Mouse (Mus musculus) bone marrow, adult 2 months (tissue): ENCODE measurements around the gene Oscp1. TPM values are rescaled to one million over a fixed set of nuclear protein-coding genes. Genes with fewer than 3 reads are reported as not detected.

Experiments
- H3K27ac ChIP-seq: fragments of 200-500 bp; 2 replicates; pipeline ENCODE4 v1.5.1; 2012; ENCODE audit warnings: low read depth, mild to moderate bottlenecking, control low read depth, inconsistent platforms, low read length; ENCODE audit not compliant: control insufficient read depth, poor library complexity, insufficient read depth
- H3K4me1 ChIP-seq: fragments of 200-500 bp; 2 replicates; pipeline ENCODE4 v1.6.1; 2011; ENCODE audit warnings: low read length; ENCODE audit not compliant: control insufficient read depth, insufficient read depth
- H3K4me3 ChIP-seq: fragments of 200-500 bp; replicated peaks from 2 replicates; pipeline ENCODE3; 2011; ENCODE audit warnings: mild to moderate bottlenecking, low read depth, low read length, control low read depth; ENCODE audit not compliant: control insufficient read depth
- CTCF ChIP-seq: fragments of 200-500 bp; IDR thresholded peaks from 2 replicates; pipeline ENCODE4 v1.5.1; 2011; ENCODE audit warnings: low read length, control low read depth; ENCODE audit not compliant: control insufficient read depth, insufficient read depth
- POLR2A ChIP-seq: fragments of 200-500 bp; IDR thresholded peaks from 2 replicates; pipeline ENCODE4 v1.6.1; 2011; ENCODE audit warnings: low read depth, mild to moderate bottlenecking, control low read depth, low read length, borderline replicate concordance; ENCODE audit not compliant: control insufficient read depth
- WGBS: fragments of 180-500 bp; shearing (Covaris S2); methylation state at CpG from one replicate; pipeline ENCODE4 v1.1.7; 2018; 5-methylcytosine and 5-hydroxymethylcytosine counted together
- polyA plus RNA-seq: library from polyadenylated mRNA; stranded (reverse); fragments of >200 nt; gene quantifications from 2 replicates; pipeline ENCODE4 v1.2.4, GENCODE M21; 2011; ENCODE audit warnings: low replicate concordance; ENCODE audit not compliant: missing spikeins, insufficient read depth, insufficient read length

The Oscp1 gene
- polyA plus RNA-seq, 1 experiment, result 8.2 TPM

DNA sequence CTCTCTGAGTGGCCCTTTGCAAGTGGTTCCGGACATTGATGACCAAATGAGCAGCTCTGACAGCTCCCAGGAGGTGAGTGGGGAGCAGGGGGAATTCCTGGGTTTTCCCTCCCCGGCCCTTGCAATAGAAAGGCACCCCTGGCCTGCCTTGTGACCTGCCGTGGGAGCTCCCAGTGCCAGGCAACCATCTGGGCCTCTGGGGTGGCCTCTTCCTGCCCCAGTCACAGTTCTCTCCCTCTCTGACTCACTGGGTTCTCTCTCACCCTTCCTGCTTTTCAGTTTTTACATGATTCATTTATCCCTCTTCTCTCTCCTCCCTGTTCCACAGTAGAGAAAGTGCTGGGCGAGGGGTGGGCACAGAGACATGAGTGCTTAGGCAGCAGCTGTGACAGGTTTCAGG, 79.4 kb downstream of the Oscp1 start:
- H3K4me3 ChIP-seq, result no peak overlapping the region
- no peaks in the 10 kb centered on the region for H3K4me1 ChIP-seq
- H3K27ac ChIP-seq, result no peak overlapping the region
- TF ChIP-seq CTCF (no peak), POLR2A (no peak)
- WGBS, result 77% methylated on average over 4 of the region's 4 CpGs

DNA sequence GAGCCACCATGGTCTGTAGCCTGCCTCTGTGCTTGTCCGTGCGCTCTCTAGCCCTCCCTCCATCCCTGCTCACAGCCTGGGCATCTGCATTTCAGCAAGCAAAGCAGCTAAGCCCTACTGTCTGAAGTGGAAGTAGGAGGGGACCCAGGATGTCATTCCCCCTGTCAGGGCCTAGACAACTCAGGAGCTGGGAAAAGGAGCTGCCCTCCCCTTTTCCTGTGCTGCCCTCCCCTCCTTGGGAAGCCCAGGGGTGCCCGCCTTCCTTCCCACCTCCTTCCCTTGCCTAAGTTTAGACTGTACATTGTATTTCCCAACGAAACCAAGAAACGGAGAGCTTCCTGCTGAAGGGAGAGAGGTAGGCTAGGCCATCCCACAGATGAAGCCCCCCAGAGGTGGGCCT, 82.7 kb downstream of the Oscp1 start:
- WGBS, result 79% methylated on average over 5 of the region's 5 CpGs
- Histone ChIP-seq H3K4me1 (no peaks in the 10 kb centered on the region), H3K4me3 (no peak overlapping the region), H3K27ac (no peak overlapping the region)
- TF ChIP-seq CTCF (no peak), POLR2A (no peak)

Other genes with a start within 250 kb of the Oscp1 start
- gene Csf3r, start 34.0 kb upstream of the Oscp1 start, polyA plus RNA-seq, result 39.0 and 158 TPM in 2 replicates
- gene Mrps15, start 11.6 kb upstream of the Oscp1 start, polyA plus RNA-seq, result 75.0 and 98.1 TPM in 2 replicates
- gene Lsm10, start 38.1 kb downstream of the Oscp1 start, polyA plus RNA-seq, result 6.6 and 21.2 TPM in 2 replicates
- gene Stk40, start 45.4 kb downstream of the Oscp1 start, polyA plus RNA-seq, result 7.5 and 14.0 TPM in 2 replicates
- gene Eva1b, start 89.2 kb downstream of the Oscp1 start, polyA plus RNA-seq, result 5.7 and 7.1 TPM in 2 replicates
- gene Sh3d21, start 104.9 kb downstream of the Oscp1 start, polyA plus RNA-seq, result 1.0 TPM in 1 of 2 replicates, not detected in the other
- gene Thrap3, start 144.2 kb downstream of the Oscp1 start, polyA plus RNA-seq, result 133 and 198 TPM in 2 replicates
- 28.7 and 45.5 TPM in 2 replicates for gene Map7d1, start 197.8 kb downstream of the Oscp1 start, polyA plus RNA-seq
- 24.1 and 32.5 TPM in 2 replicates for gene Trappc3, start 203.8 kb downstream of the Oscp1 start, polyA plus RNA-seq
- 0.57 TPM in 1 of 2 replicates, not detected in the other for gene Col8a2, start 228.2 kb downstream of the Oscp1 start, polyA plus RNA-seq